Mouse (Mus musculus) stomach, embryonic 16.5 days (tissue): Measurements from ENCODE around the gene Pank3. TPM values are rescaled to one million over a fixed set of nuclear protein-coding genes. Genes with fewer than 3 reads are reported as not detected.
"Not testable (repeated sequence)": the region's sequence is repeated elsewhere in the genome, so short reads cannot be mapped to it uniquely, and the experiment has no call there.

Experiments
- ATAC-seq: fragments of 200-750 bp; cut with Nextera tagmentation; 2 replicates; pipeline ENCODE4 v1.8.0; 2017; ENCODE audit warnings: moderate number of reproducible peaks, moderate TSS enrichment; ENCODE audit not compliant: insufficient read depth, low FRiP score
- H3K27ac ChIP-seq: fragments of 300-500 bp; sonication (generic); 2 replicates; pipeline ENCODE4 v1.5.1; 2014; ENCODE audit warnings: low read length
- H3K27me3 ChIP-seq: fragments of 300-500 bp; sonication (generic); 2 replicates; pipeline ENCODE4 v1.6.1; 2014; ENCODE audit warnings: low read length, control low read depth, mixed read lengths; ENCODE audit not compliant: control insufficient read depth, insufficient read depth
- H3K36me3 ChIP-seq: fragments of 300-500 bp; sonication (generic); 2 replicates; pipeline ENCODE4 v1.6.1; 2014; ENCODE audit warnings: low read length; ENCODE audit not compliant: control insufficient read depth, insufficient read depth
- H3K4me1 ChIP-seq: fragments of 300-500 bp; sonication (generic); 2 replicates; pipeline ENCODE4 v1.6.1; 2014; ENCODE audit warnings: low read length, control low read depth, mixed read lengths; ENCODE audit not compliant: control insufficient read depth, insufficient read depth
- H3K4me2 ChIP-seq: fragments of 300-500 bp; sonication (generic); 2 replicates; pipeline ENCODE4 v1.6.1; 2014; ENCODE audit warnings: low read depth, low read length, mixed read lengths
- H3K4me3 ChIP-seq: fragments of 300-500 bp; sonication (generic); replicated peaks from 2 replicates; pipeline ENCODE4 v1.5.1; 2014; ENCODE audit warnings: mild to moderate bottlenecking, low read length
- H3K9ac ChIP-seq: fragments of 300-500 bp; sonication (generic); 2 replicates; pipeline ENCODE4 v1.6.1; 2014; ENCODE audit warnings: low read length
- H3K9me3 ChIP-seq: fragments of 300-500 bp; sonication (generic); replicated peaks from 2 replicates; pipeline ENCODE4 v1.6.1; 2016; ENCODE audit warnings: low read length, control low read depth; ENCODE audit not compliant: control insufficient read depth
- WGBS: fragments of 180-500 bp; shearing (Covaris S2); extraction: QIAGEN DNeasy Blood & Tissue Kit; methylation state at CpG from one replicate; pipeline ENCODE4 v1.1.7; 2014; 5-methylcytosine and 5-hydroxymethylcytosine counted together
- polyA plus RNA-seq: library from polyadenylated mRNA; unstranded; fragments of >200 nt; fragmentation: Nextera tagmentation; extraction: Ambion mirVana; gene quantifications from 2 replicates; pipeline ENCODE4 v1.2.1, GENCODE M21; 2015

Gene Pank3
- polyA plus RNA-seq, 1 experiment from 2014 or later: 16.5 TPM

DNA sequence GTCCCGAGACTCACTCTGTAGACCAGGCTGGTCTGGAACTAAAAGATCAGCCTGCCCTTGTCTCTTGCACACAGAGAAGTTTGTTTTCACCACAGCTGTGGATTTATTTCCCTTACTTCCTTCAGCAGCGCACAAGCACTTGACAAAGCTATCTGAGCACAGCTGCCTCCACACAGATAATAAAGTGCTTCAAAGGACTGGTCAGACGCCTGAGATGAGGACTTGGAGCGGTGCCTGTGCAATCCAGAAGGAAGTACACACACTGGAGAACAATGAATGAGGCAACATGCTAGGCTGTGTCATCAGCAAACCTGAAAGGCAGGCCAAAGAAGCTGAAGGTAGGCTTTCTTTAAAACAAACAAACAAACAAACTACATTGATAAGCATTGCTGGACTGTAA, 62.9 kb downstream of the Pank3 start:
- ATAC-seq: no peak

GRCm38 (mm10) chr11:35833270-35833669, 64.0 kb downstream of the Pank3 start:
- Histone ChIP-seq H3K27me3 (no peaks in the 10 kb centered on the region), H3K27ac (no peak overlapping the region), H3K4me1 (peaks cover 12% of the 10 kb centered on the region), H3K36me3 (0 out of 2 replicates have a peak, but pooled peaks cover 2% of the 10 kb centered on the region), H3K4me2 (peak overlapping the region; percentile 83), H3K9me3 (no peaks in the 10 kb centered on the region), H3K4me3 (peak overlapping the region; percentile 96), H3K9ac (peak overlapping the region; percentile 89)
- WGBS: 71% methylated on average over 6 of the region's 6 CpGs
- ATAC-seq: no peak

More for the DNA sequence above, 62.9 kb downstream of the Pank3 start:
- Histone ChIP-seq H3K36me3 (0 out of 2 replicates have a peak, but pooled peaks cover 2% of the 10 kb centered on the region), H3K4me2 (no peak overlapping the region), H3K4me3 (no peak overlapping the region), H3K4me1 (peaks cover 9% of the 10 kb centered on the region), H3K9me3 (no peaks in the 10 kb centered on the region), H3K9ac (no peak overlapping the region), H3K27ac (no peak overlapping the region), H3K27me3 (no peaks in the 10 kb centered on the region)
- 77% methylated on average over 4 of the region's 4 CpGs for WGBS

GRCm38 (mm10) chr11:35834022-35834760, 64.9 kb downstream of the Pank3 start, which contains the start of gene Rars:
Rars (minus strand) TSS chr11:35834506.
- peak within 1 kb of the TSS; percentile 96 for H3K4me3 ChIP-seq
- H3K4me1 ChIP-seq: peaks cover 12% of the 10 kb centered on the region
- H3K4me2 ChIP-seq: peak within 1 kb of the TSS; percentile 83
- H3K36me3 ChIP-seq: 0 out of 2 replicates have a peak, but pooled peaks cover 2% of the 10 kb centered on the region
- peak; percentile 83 for ATAC-seq
- H3K27me3 ChIP-seq: no peaks in the 10 kb centered on the region
- peak within 1 kb of the TSS; percentile 65 for H3K27ac ChIP-seq
- peak within 1 kb of the TSS; percentile 89 for H3K9ac ChIP-seq
- H3K9me3 ChIP-seq: no peaks in the 10 kb centered on the region
- 2% methylated on average over 46 of the region's 46 CpGs for WGBS

- H3K4me3 ChIP-seq: peak overlapping the region; percentile 50; the same call in 1 of the 2 replicates
These were observed 68.2 kb downstream of the Pank3 start for GRCm38 (mm10) chr11:35837156-35838126.

DNA sequence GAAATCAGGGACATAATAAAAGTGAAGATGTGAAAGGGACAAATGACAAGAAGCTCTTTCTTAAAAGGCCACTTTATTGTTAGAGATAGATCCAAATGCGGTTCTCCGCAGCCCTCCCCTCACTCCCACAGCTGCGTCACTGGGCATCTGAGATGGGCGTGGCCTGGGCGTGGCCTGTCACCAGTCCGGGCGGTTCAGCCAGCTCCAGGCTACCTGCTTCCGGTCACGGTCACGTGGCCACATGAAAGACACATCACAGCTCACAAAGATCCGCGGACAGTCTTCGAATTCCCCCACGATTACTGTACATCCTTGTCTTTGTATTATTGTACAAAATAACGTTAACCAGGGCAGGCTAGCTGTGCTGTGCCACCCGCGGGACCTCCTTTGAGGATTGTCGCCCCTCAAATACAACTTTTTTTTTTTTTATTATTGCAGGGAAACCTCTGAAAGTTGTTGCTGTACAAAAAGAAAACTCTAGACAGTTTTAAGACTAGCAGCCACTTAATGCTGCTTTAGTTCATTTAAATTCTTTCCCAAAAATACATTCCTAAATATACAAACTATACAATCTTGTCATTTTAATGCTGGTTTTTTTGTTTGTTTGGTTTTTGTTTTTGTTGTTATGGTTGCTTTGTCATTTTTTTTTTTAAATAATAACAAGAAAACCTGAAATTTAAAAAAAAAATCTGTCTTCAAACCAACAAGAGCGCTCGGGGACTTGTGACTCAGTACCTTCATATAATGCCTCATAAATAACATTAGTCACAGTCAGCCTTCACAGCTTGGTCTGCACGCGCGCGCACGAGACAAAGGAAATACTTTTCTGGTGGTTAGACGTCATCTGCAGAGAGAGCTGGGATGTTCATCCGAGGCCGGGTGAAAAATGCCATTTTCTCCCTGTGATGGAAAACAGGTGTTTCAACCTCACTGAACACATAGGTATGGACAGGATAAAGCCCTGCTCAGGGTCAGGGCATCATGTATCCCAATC, 69.4 kb downstream of the Pank3 start:
- 20% methylated on average over 28 of the region's 28 CpGs for WGBS
- Histone ChIP-seq H3K27me3 (no peaks in the 10 kb centered on the region), H3K4me2 (peak overlapping the region; percentile 72), H3K36me3 (no peaks in the 10 kb centered on the region), H3K4me3 (peak overlapping the region; percentile 50), H3K9ac (peak overlapping the region; percentile 66), H3K4me1 (peaks cover 6% of the 10 kb centered on the region), H3K9me3 (no peaks in the 10 kb centered on the region), H3K27ac (no peak overlapping the region; the same call in 1 of the 2 replicates)
- peak; percentile 93 for ATAC-seq

More at GRCm38 (mm10) chr11:35837156-35838126, 68.2 kb downstream of the Pank3 start:
- Histone ChIP-seq H3K4me2 (peak overlapping the region; percentile 72), H3K27me3 (no peaks in the 10 kb centered on the region), H3K9ac (no peak overlapping the region), H3K9me3 (no peaks in the 10 kb centered on the region), H3K36me3 (no peaks in the 10 kb centered on the region), H3K4me1 (peaks cover 12% of the 10 kb centered on the region), H3K27ac (no peak overlapping the region; the same call in 1 of the 2 replicates)
- WGBS: 72% methylated on average over 5 of the region's 5 CpGs
- ATAC-seq: no peak

GRCm38 (mm10) chr11:35840282-35840681, 71.0 kb downstream of the Pank3 start:
- no peak overlapping the region for H3K4me2 ChIP-seq
- H3K27ac ChIP-seq: no peak overlapping the region
- ATAC-seq: no peak
- H3K9ac ChIP-seq: no peak overlapping the region
- H3K4me3 ChIP-seq: no peak overlapping the region
- no peaks in the 10 kb centered on the region for H3K27me3 ChIP-seq
- WGBS: 80% methylated on average over 7 of the region's 7 CpGs
- peaks cover 3% of the 10 kb centered on the region; the same call in 1 of the 2 replicates for H3K4me1 ChIP-seq
- H3K36me3 ChIP-seq: no peaks in the 10 kb centered on the region
- no peaks in the 10 kb centered on the region for H3K9me3 ChIP-seq

DNA sequence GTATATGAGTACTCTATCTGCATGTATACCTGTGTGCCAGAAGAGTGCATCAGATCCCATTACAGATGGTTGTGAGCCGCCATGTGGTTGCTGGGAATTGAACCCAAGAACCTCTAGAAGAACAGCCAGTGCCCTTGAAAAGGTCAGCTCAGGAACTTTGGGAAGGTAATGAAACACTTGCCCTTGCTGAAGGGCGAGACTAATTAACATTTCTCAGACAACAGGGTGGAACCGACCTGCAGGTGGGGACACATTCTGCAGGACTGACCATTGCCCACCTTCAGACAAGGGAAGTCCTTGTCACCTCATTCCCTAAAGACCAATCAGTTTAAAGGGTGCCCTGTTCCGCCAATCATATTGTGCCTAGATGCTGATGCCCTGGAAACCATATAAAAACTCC, 71.5 kb downstream of the Pank3 start:
- ATAC-seq, H3K9ac ChIP-seq, H3K27me3 ChIP-seq, H3K4me3 ChIP-seq, H3K9me3 ChIP-seq, H3K4me1 ChIP-seq, H3K4me2 ChIP-seq, H3K27ac ChIP-seq, H3K36me3 ChIP-seq: not testable (repeated sequence)
- WGBS: 86% methylated on average over 4 of the region's 4 CpGs
